12 mouse cellular contexts compared by ENCODE assay signal in genomic region chr14:76474165-76474564, GRCm38 (mm10). TPM values are rescaled to one million over a fixed set of nuclear protein-coding genes. Genes with fewer than 3 reads are reported as not detected.
DNase-seq lines count a peak whose midpoint lies in the region; ATAC-seq and TF ChIP-seq lines count a peak whose summit lies in the region.
"Had no signal": no experiment of that assay in that cellular context is flagged by ENCODE, and none has a peak within 500 bp of the region (broad histone marks: within the 10 kb centered on the region; RNA-seq: fewer than 3 reads in every experiment).

No protein-coding gene starts in this region.

- WGBS in heart, postnatal 0 days = 54% methylated on average over 1 of the region's 1 CpGs
- WGBS in midbrain, postnatal 0 days = 52% methylated on average over 1 of the region's 1 CpGs
- WGBS in midbrain, embryonic 10.5 days = 82% methylated on average over 1 of the region's 1 CpGs

- H3K4me2 ChIP-seq in heart, postnatal 0 days (ENCODE audit: low read depth, low read length) = no peak overlapping the region
- no peak overlapping the region for H3K4me2 ChIP-seq in midbrain, postnatal 0 days (ENCODE audit: low read depth, low read length, poor library complexity, severe bottlenecking)
- H3K4me2 ChIP-seq: embryonic facial prominence, embryonic 12.5 days; forebrain, embryonic 15.5 days; heart, embryonic 13.5 days had no signal

- H3K9me3 ChIP-seq in heart, postnatal 0 days (replicated peaks; ENCODE audit: control insufficient read depth, low read length) = no peaks in the 10 kb centered on the region
- no peaks in the 10 kb centered on the region for H3K9me3 ChIP-seq in midbrain, postnatal 0 days (ENCODE audit: low read length)
- H3K9me3 ChIP-seq in midbrain, embryonic 10.5 days (replicated peaks) = no peaks in the 10 kb centered on the region
- H3K9me3 ChIP-seq: embryonic facial prominence, embryonic 12.5 days; forebrain, embryonic 15.5 days; heart, embryonic 13.5 days had no signal

- H3K4me1 ChIP-seq in heart, postnatal 0 days (ENCODE audit: control insufficient read depth, insufficient read depth) = no peaks in the 10 kb centered on the region; the same call in 1 of the 2 replicates
- no peaks in the 10 kb centered on the region for H3K4me1 ChIP-seq in midbrain, postnatal 0 days (ENCODE audit: insufficient read depth, low read length)
- H3K4me1 ChIP-seq in midbrain, embryonic 10.5 days = peaks cover 6% of the 10 kb centered on the region; the same call in 1 of the 2 replicates

- no peak overlapping the region for H3K27ac ChIP-seq in heart, postnatal 0 days (ENCODE audit: low read depth)
- H3K27ac ChIP-seq in midbrain, postnatal 0 days (ENCODE audit: low read depth, low read length) = no peak overlapping the region
- H3K27ac ChIP-seq in midbrain, embryonic 10.5 days (replicated peaks) = no peak overlapping the region
- H3K27ac ChIP-seq: embryonic facial prominence, embryonic 12.5 days; forebrain, embryonic 15.5 days; heart, embryonic 13.5 days had no signal

- H3K9ac ChIP-seq in heart, postnatal 0 days (replicated peaks; ENCODE audit: low read depth, low read length) = no peak overlapping the region
- H3K9ac ChIP-seq in midbrain, postnatal 0 days (replicated peaks; ENCODE audit: low read length, poor library complexity, severe bottlenecking) = no peak overlapping the region
- H3K9ac ChIP-seq: embryonic facial prominence, embryonic 12.5 days; forebrain, embryonic 15.5 days; heart, embryonic 13.5 days had no signal

- TF ChIP-seq EP300 in heart, postnatal 0 days (IDR thresholded peaks at IDR 0.05; ENCODE audit: low read depth) = no peak

- H3K36me3 ChIP-seq in heart, postnatal 0 days (replicated peaks; ENCODE audit: control insufficient read depth, insufficient read depth, low read length) = no peaks in the 10 kb centered on the region
- no peaks in the 10 kb centered on the region for H3K36me3 ChIP-seq in midbrain, postnatal 0 days (ENCODE audit: insufficient read depth, low read length)
- H3K36me3 ChIP-seq in midbrain, embryonic 10.5 days = peaks cover 13% of the 10 kb centered on the region
- H3K36me3 ChIP-seq: embryonic facial prominence, embryonic 12.5 days; forebrain, embryonic 15.5 days; heart, embryonic 13.5 days had no signal

- no peak for DNase-seq in heart, postnatal 0 days (ENCODE audit: low spot score)
- no peak for DNase-seq in heart, adult 9 months (ENCODE audit: low spot score in 2 of 2)
- DNase-seq in midbrain, postnatal 0 days (ENCODE audit: low spot score) = no peak
- no peak for DNase-seq in midbrain, embryonic 10.5 days (ENCODE audit: low spot score)
- DNase-seq in NIH3T3 (ENCODE audit: low read depth) = peak; percentile 63
- peak; percentile 5 to 17 for DNase-seq in natural killer cell, adult 2 months (ENCODE audit: low spot score in 2 of 2)
- no peak for DNase-seq in testis, postnatal 10 days (ENCODE audit: low spot score)
- DNase-seq in frontal cortex, postnatal 36 days (ENCODE audit: low spot score in 2 of 2) = no peak

- TF ChIP-seq CTCF in heart, postnatal 0 days (IDR thresholded peaks at IDR 0.05; ENCODE audit: low read depth) = peak; percentile 43
- TF ChIP-seq CTCF in midbrain, postnatal 0 days (IDR thresholded peaks at IDR 0.05) = peak; percentile 62

- H3K27me3 ChIP-seq in heart, postnatal 0 days (ENCODE audit: control insufficient read depth, insufficient read depth, low read length) = no peaks in the 10 kb centered on the region
- H3K27me3 ChIP-seq in midbrain, postnatal 0 days (ENCODE audit: insufficient read depth, low read length) = no peaks in the 10 kb centered on the region
- H3K27me3 ChIP-seq in midbrain, embryonic 10.5 days (ENCODE audit: low read depth, poor library complexity, severe bottlenecking) = no peaks in the 10 kb centered on the region
- H3K27me3 ChIP-seq: embryonic facial prominence, embryonic 12.5 days; forebrain, embryonic 15.5 days; heart, embryonic 13.5 days had no signal

- H3K4me3 ChIP-seq in heart, postnatal 0 days (ENCODE audit: low read depth, low read length) = no peak overlapping the region
- H3K4me3 ChIP-seq in midbrain, postnatal 0 days (ENCODE audit: low read depth, low read length) = no peak overlapping the region
- H3K4me3 ChIP-seq in midbrain, embryonic 10.5 days = no peak overlapping the region
- H3K4me3 ChIP-seq: embryonic facial prominence, embryonic 12.5 days; forebrain, embryonic 15.5 days; heart, embryonic 13.5 days; myocyte had no signal

- ATAC-seq in heart, postnatal 0 days (ENCODE audit: insufficient read depth, low read depth) = no peak
- ATAC-seq in midbrain, postnatal 0 days (ENCODE audit: low FRiP score) = no peak
- ATAC-seq: forebrain, embryonic 15.5 days had no signal

RNA-seq across cellular contexts. Expression of gene Tsc22d1, which starts 59.4 kb away (rescaled TPM):
- total RNA-seq in heart, postnatal 0 days (2014; rRNA removed; ENCODE audit: low replicate concordance) = 194 and 241 TPM in 2 replicates
- polyA plus RNA-seq in heart, postnatal 0 days (2015; fragmentation: Nextera tagmentation; extraction: Ambion mirVana) = 170 and 210 TPM in 2 replicates
- total RNA-seq in midbrain, postnatal 0 days (2014; rRNA removed) = 574 and 673 TPM in 2 replicates
- polyA plus RNA-seq in midbrain, postnatal 0 days (2015; fragmentation: Nextera tagmentation; extraction: Ambion mirVana) = 603 and 649 TPM in 2 replicates
- 313 and 341 TPM in 2 replicates for polyA plus RNA-seq in midbrain, embryonic 10.5 days (2016; fragmentation: Nextera tagmentation; extraction: Ambion mirVana)

Comparison
In these comparisons a context has a peak if more than half of its experiments do, and no peak if none do; other contexts are left out.
1. DNase-seq: peak in NIH3T3 (single experiment) and natural killer cell, adult 2 months (2 of 2); none in heart, postnatal 0 days (single experiment), heart, adult 9 months (0 of 2), midbrain, postnatal 0 days (single experiment), midbrain, embryonic 10.5 days (single experiment), testis, postnatal 10 days (single experiment) and frontal cortex, postnatal 36 days (0 of 2).